Mouse (Mus musculus) MEL (cell line): ENCODE results near the gene Mip.

Source experiments
- EP300 ChIP-seq, 2 experiments: IDR thresholded peaks; 2 replicates each; pipeline ENCODE4 v1.6.1; 2011; ENCODE audit warnings: improper control_type of control experiment in 2 of 2, low read length in 2 of 2, low read depth in 1 of 2, mild to moderate bottlenecking in 1 of 2
- ETS1 ChIP-seq: IDR thresholded peaks from 2 replicates; pipeline ENCODE4 v1.6.1; 2012; ENCODE audit warnings: low read depth, mild to moderate bottlenecking, inconsistent platforms, low read length, improper control_type of control experiment, moderate library complexity
- HCFC1 ChIP-seq: IDR thresholded peaks from 2 replicates; pipeline ENCODE4 v1.6.1; 2012; ENCODE audit warnings: low read depth, mild to moderate bottlenecking, inconsistent platforms, low read length, improper control_type of control experiment, moderate library complexity
- MAX ChIP-seq: IDR thresholded peaks from 2 replicates; pipeline ENCODE4 v1.6.1; 2011; ENCODE audit warnings: low read length, improper control_type of control experiment
- MYC ChIP-seq: IDR thresholded peaks from 2 replicates; pipeline ENCODE4 v1.6.1; 2011; ENCODE audit warnings: low read depth, mild to moderate bottlenecking, low read length, improper control_type of control experiment, moderate library complexity
- ZC3H11A ChIP-seq: IDR thresholded peaks from 2 replicates; pipeline ENCODE4 v1.6.1; 2012; ENCODE audit warnings: low read depth, mild to moderate bottlenecking, inconsistent platforms, low read length, improper control_type of control experiment

DNA sequence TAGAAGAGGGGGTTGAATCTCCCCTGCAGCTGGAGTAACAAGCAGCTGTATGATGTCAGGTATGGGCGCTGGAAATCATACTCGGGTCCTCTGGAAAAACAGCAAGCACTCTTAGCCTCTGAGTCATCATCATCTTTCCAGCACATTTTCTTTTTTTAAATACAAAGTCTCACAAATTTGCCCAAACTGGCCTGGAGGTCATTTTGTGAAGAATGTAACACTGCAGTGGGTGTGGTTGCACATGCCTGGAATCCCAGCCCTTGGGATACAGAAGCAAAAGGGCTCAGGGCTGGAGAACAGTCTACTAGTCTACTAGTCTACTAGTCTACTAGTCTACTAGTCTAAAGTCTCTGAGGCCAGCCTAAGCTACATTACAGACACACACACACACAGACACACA, 41.3 kb upstream of the Mip start:
- TF ChIP-seq ZC3H11A: no peak
- TF ChIP-seq MYC: no peak
- TF ChIP-seq ETS1: no peak
- TF ChIP-seq EP300 (IDR thresholded peaks at IDR 0.05; ENCODE audit: low read depth in 1 of 2, low read length in 2 of 2): no peak
- no peak for TF ChIP-seq MAX
- TF ChIP-seq HCFC1: no peak
